Mouse (Mus musculus) CH12.LX (cell line): ENCODE results near the gene Gm20388. TPM values are rescaled to one million over a fixed set of nuclear protein-coding genes. Genes with fewer than 3 reads are reported as not detected.

Source experiments
- DNase-seq: peaks from one replicate; pipeline ENCODE4 v3.0.0-alpha.2; 2013; ENCODE audit errors: extremely low read depth
- H3K27ac ChIP-seq: 2 replicates; pipeline ENCODE4 v1.5.1; 2012; ENCODE audit warnings: low read depth, mild to moderate bottlenecking, control low read depth, moderate library complexity; ENCODE audit not compliant: insufficient read depth
- H3K27me3 ChIP-seq: replicated peaks from 2 replicates; pipeline ENCODE3; 2012; ENCODE audit warnings: inconsistent platforms
- H3K36me3 ChIP-seq, 2 experiments: replicated peaks in 1 of 2; 2 replicates each; pipeline versions ENCODE3 to v1.6.1; 2012; ENCODE audit warnings: inconsistent platforms in 1 of 2, low read length in 1 of 2, mild to moderate bottlenecking in 1 of 2, mixed read lengths in 1 of 2, moderate library complexity in 1 of 2; ENCODE audit not compliant: control insufficient read depth in 1 of 2, insufficient read depth in 1 of 2
- H3K4me1 ChIP-seq, 2 experiments: 2 replicates each; pipeline ENCODE4 v1.6.1; 2012; ENCODE audit warnings: inconsistent platforms in 1 of 2, moderate library complexity in 1 of 2; ENCODE audit not compliant: insufficient read depth in 2 of 2, control insufficient read depth in 1 of 2
- H3K4me2 ChIP-seq: 2 replicates; pipeline ENCODE4 v1.6.1; 2012; ENCODE audit warnings: low read depth, mild to moderate bottlenecking, control low read depth; ENCODE audit not compliant: poor library complexity, insufficient read depth, severe bottlenecking
- H3K4me3 ChIP-seq, 3 experiments: fragments of 150-350 bp in 1 of 3; sonication (generic) in 1 of 3; replicated peaks in 1 of 3; 2 replicates each; pipeline versions ENCODE3 to v1.5.1; 2011 to 2012; ENCODE audit warnings: low read depth in 2 of 3, low read length in 2 of 3, mild to moderate bottlenecking in 2 of 3, moderate library complexity in 2 of 3, control low read depth in 1 of 3, improper control_type of control experiment in 1 of 3, inconsistent platforms in 1 of 3, mixed read lengths in 1 of 3; ENCODE audit not compliant: poor library complexity in 1 of 3
- H3K79me2 ChIP-seq: replicated peaks from 2 replicates; pipeline ENCODE4 v1.6.1; 2012; ENCODE audit warnings: mild to moderate bottlenecking, moderate library complexity; ENCODE audit not compliant: control insufficient read depth, poor library complexity, insufficient read depth, severe bottlenecking; ENCODE audit errors: extremely low read depth
- H3K9ac ChIP-seq: 2 replicates; pipeline ENCODE4 v1.6.1; 2012; ENCODE audit warnings: low read depth, mild to moderate bottlenecking, control low read depth, moderate library complexity; ENCODE audit not compliant: insufficient read depth
- H3K9me3 ChIP-seq: replicated peaks from 2 replicates; pipeline ENCODE3; 2012; ENCODE audit warnings: low read length, inconsistent platforms, mixed read lengths
- CHD2 ChIP-seq: IDR thresholded peaks from 2 replicates; pipeline ENCODE4 v1.6.1; 2011; ENCODE audit warnings: low read length, improper control_type of control experiment
- ELF1 ChIP-seq: IDR thresholded peaks from 2 replicates; pipeline ENCODE4 v1.6.1; 2014; ENCODE audit warnings: low read depth, mild to moderate bottlenecking, inconsistent platforms, low read length, improper control_type of control experiment
- EP300 ChIP-seq: IDR thresholded peaks from 2 replicates; pipeline ENCODE4 v1.6.1; 2011; ENCODE audit warnings: low read length, improper control_type of control experiment
- ETS1 ChIP-seq: conservative IDR thresholded peaks from 2 replicates; pipeline ENCODE4 v1.6.1; 2012; ENCODE audit warnings: low read depth, mild to moderate bottlenecking, inconsistent platforms, low read length, improper control_type of control experiment, moderate library complexity
- GABPA ChIP-seq: IDR thresholded peaks from 2 replicates; pipeline ENCODE4 v1.6.1; 2012; ENCODE audit warnings: low read depth, low read length, improper control_type of control experiment, inconsistent platforms; ENCODE audit not compliant: insufficient replicate concordance
- JUN ChIP-seq: IDR thresholded peaks from 2 replicates; pipeline ENCODE4 v1.6.1; 2011; ENCODE audit warnings: low read depth, mild to moderate bottlenecking, low read length, improper control_type of control experiment, moderate library complexity; ENCODE audit not compliant: insufficient read depth
- MAX ChIP-seq: IDR thresholded peaks from 2 replicates; pipeline ENCODE4 v1.6.1; 2011; ENCODE audit warnings: low read length, improper control_type of control experiment
- MAZ ChIP-seq: IDR thresholded peaks from 2 replicates; pipeline ENCODE4 v1.6.1; 2012; ENCODE audit warnings: low read depth, mild to moderate bottlenecking, inconsistent platforms, low read length, improper control_type of control experiment, moderate library complexity
- MEF2A ChIP-seq: IDR thresholded peaks from 2 replicates; pipeline ENCODE4 v1.6.1; 2014; ENCODE audit warnings: low read depth, mild to moderate bottlenecking, inconsistent platforms, low read length, improper control_type of control experiment, borderline replicate concordance
- MYC ChIP-seq: IDR thresholded peaks from 2 replicates; pipeline ENCODE4 v1.6.1; 2011; ENCODE audit warnings: low read depth, mild to moderate bottlenecking, improper control_type of control experiment, low read length
- NELFE ChIP-seq: IDR thresholded peaks from 2 replicates; pipeline ENCODE4 v1.6.1; 2011; ENCODE audit warnings: low read depth, low read length, improper control_type of control experiment
- NRF1 ChIP-seq: IDR thresholded peaks from 2 replicates; pipeline ENCODE4 v1.6.1; 2014; ENCODE audit warnings: low read depth, mild to moderate bottlenecking, inconsistent platforms, low read length, improper control_type of control experiment, moderate library complexity
- POLR2A ChIP-seq: IDR thresholded peaks from 2 replicates; pipeline ENCODE4 v1.6.1; 2011; ENCODE audit warnings: low read depth, mild to moderate bottlenecking, improper control_type of control experiment, low read length
- RAD21 ChIP-seq: IDR thresholded peaks from 2 replicates; pipeline ENCODE4 v1.6.1; 2011; ENCODE audit warnings: low read depth, mild to moderate bottlenecking, low read length, improper control_type of control experiment, moderate library complexity
- RCOR1 ChIP-seq: conservative IDR thresholded peaks from 2 replicates; pipeline ENCODE4 v1.6.1; 2012; ENCODE audit warnings: low read depth, mild to moderate bottlenecking, inconsistent platforms, low read length, improper control_type of control experiment
- SIN3A ChIP-seq: IDR thresholded peaks from 2 replicates; pipeline ENCODE4 v1.6.1; 2012; ENCODE audit warnings: low read length, improper control_type of control experiment, inconsistent platforms
- UBTF ChIP-seq: IDR thresholded peaks from 2 replicates; pipeline ENCODE4 v1.6.1; 2012; ENCODE audit warnings: low read depth, mild to moderate bottlenecking, inconsistent platforms, low read length, improper control_type of control experiment, moderate library complexity
- USF1 ChIP-seq: IDR thresholded peaks from 2 replicates; pipeline ENCODE4 v1.6.1; 2014; ENCODE audit warnings: low read depth, mild to moderate bottlenecking, inconsistent platforms, low read length, improper control_type of control experiment
- USF2 ChIP-seq: conservative IDR thresholded peaks from 2 replicates; pipeline ENCODE4 v1.6.1; 2011; ENCODE audit warnings: low read depth, low read length, improper control_type of control experiment
- ZKSCAN1 ChIP-seq: IDR thresholded peaks from 2 replicates; pipeline ENCODE4 v1.6.1; 2012; ENCODE audit warnings: low read depth, inconsistent platforms, low read length, improper control_type of control experiment, borderline replicate concordance
- ZMIZ1 ChIP-seq: IDR thresholded peaks from 2 replicates; pipeline ENCODE4 v1.6.1; 2012; ENCODE audit warnings: low read depth, mild to moderate bottlenecking, inconsistent platforms, low read length, improper control_type of control experiment
- ZNF384 ChIP-seq: IDR thresholded peaks from 2 replicates; pipeline ENCODE4 v1.6.1; 2012; ENCODE audit warnings: low read depth, low read length, improper control_type of control experiment, inconsistent platforms
- dilution Hi-C: fragments of 300-500 bp; cut with MboI; formaldehyde crosslinking; loops from 2 replicates; pipeline ENCODE4 v1.14.3; 2020; ENCODE audit warnings: low sequenced_read_pairs; ENCODE audit not compliant: extremely low pct_unique_long_range_greater_than_20kb, extremely low pct_ligation_motif_present
- in situ Hi-C: fragments of 300-500 bp; cut with MboI; formaldehyde crosslinking; loops from 3 replicates; pipeline ENCODE4 v1.14.3; 2019; ENCODE audit warnings: low sequenced_read_pairs, low pct_ligation_motif_present, low pct_unique_long_range_greater_than_20kb, mixed read lengths
- polyA plus RNA-seq: library from polyadenylated mRNA; unstranded; fragments of >175 nt; gene quantifications from 2 replicates; pipeline ENCODE4 v1.2.1, GENCODE M21; 2012; ENCODE audit warnings: low read depth; ENCODE audit not compliant: insufficient read length
- total RNA-seq, 2 experiments: library from RNA; depleted of rRNA; stranded (reverse); fragments of 300-350 nt in 1 of 2; fragments of >200 nt in 1 of 2; gene quantifications; 2 replicates each; pipeline ENCODE4 v1.2.3; 2012 to 2014

The Gm20388 gene
- total and polyA plus RNA-seq, 3 experiments = 14.8 to 26.3 (median 22.2) TPM

DNA sequence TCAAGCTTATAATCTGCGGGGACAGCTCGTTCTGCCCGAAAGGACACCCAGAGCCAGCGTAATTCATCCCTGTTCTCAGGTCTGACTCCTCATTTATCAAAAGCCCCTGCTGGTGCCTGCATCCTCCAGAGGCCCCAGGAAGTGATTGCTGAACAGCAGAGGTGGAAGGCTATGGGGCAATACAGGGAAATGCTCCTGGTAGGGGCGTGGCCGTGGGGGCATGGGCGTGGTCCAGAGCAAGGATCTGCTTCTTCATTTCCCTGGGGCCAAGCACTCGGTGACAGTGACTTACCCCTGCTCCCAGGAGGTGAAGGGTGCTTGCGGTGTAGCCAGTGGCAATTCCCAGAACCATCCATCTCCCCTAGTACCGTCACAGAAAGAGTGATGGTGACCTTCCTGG, 534.6 kb downstream of the Gm20388 start:
- in situ Hi-C loops (no loop called here), dilution Hi-C loops (no loop called here)
- H3K27ac ChIP-seq = no peak overlapping the region
- H3K9ac ChIP-seq = no peak overlapping the region
- peaks cover 21 to 26% of the 10 kb centered on the region in 2 experiments for H3K4me1 ChIP-seq
- TF ChIP-seq MAX = no peak
- no peak for TF ChIP-seq MYC
- TF ChIP-seq MAZ = no peak
- TF ChIP-seq ELF1 = no peak
- TF ChIP-seq CHD2 = no peak
- TF ChIP-seq GABPA = no peak
- no peak for TF ChIP-seq SIN3A
- TF ChIP-seq RAD21 = no peak
- no peak for TF ChIP-seq EP300
- no peak for TF ChIP-seq NELFE
- TF ChIP-seq MEF2A = no peak
- no peak for TF ChIP-seq ETS1
- TF ChIP-seq POLR2A = no peak
- no peak for TF ChIP-seq ZKSCAN1
- no peak for TF ChIP-seq UBTF
- TF ChIP-seq ZNF384 = no peak
- TF ChIP-seq USF2 = no peak
- no peak for TF ChIP-seq ZMIZ1
- H3K9me3 ChIP-seq = no peaks in the 10 kb centered on the region
- no peak overlapping the region for H3K4me2 ChIP-seq
- no peak overlapping the region for H3K4me3 ChIP-seq
- DNase-seq = peak; percentile 39
- H3K36me3 ChIP-seq = no peaks in the 10 kb centered on the region
- peaks cover 9% of the 10 kb centered on the region for H3K27me3 ChIP-seq
- no peaks in the 10 kb centered on the region for H3K79me2 ChIP-seq

DNA sequence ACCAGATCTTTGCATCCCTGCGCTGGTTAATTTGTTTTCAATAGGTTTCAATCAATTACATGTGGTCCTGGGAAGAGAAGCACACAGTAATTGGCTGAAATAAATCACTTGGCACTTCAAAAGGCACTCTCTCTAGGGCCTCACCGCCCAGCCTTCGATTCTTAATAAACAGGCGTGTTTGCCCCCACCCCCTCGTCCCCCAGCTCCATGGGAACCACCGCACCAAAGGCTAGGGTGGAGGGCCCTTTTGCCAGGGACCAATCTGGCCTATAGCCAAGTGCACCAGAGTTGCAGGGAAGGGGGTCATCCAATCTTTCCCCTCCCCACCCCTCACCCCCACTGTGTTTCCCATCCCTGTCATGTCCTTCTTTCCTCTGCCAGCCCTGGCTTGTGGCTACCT, 537.5 kb downstream of the Gm20388 start:
- DNase-seq = no peak
- Histone ChIP-seq H3K79me2 (no peaks in the 10 kb centered on the region), H3K36me3 (no peaks in the 10 kb centered on the region), H3K27me3 (peaks cover 3% of the 10 kb centered on the region), H3K4me3 (no peak overlapping the region), H3K4me1 (peaks cover 21 to 26% of the 10 kb centered on the region in 2 experiments), H3K4me2 (no peak overlapping the region), H3K27ac (no peak overlapping the region), H3K9me3 (no peaks in the 10 kb centered on the region), H3K9ac (no peak overlapping the region)
- dilution Hi-C loops (no loop called here), in situ Hi-C loops (no loop called here)
- TF ChIP-seq NELFE (no peak), RAD21 (no peak), NRF1 (no peak), JUN (no peak), MYC (no peak), USF1 (no peak), RCOR1 (no peak)
